Mouse (Mus musculus) kidney, postnatal 4 days (tissue): ENCODE measurements around the gene Dnaaf1.

Source experiments
- DNase-seq, 2 experiments: peaks; one replicate each; pipeline ENCODE4 v3.0.0; 2021; ENCODE audit warnings: mixed read lengths in 2 of 2

Gene Dnaaf1

GRCm38 (mm10) chr8:119574437-119575365, at the start of gene Dnaaf1, which contains the start of gene Hsdl1:
Dnaaf1 (plus strand) TSS chr8:119575235.
Hsdl1 (minus strand) TSS chr8:119575183.
- DNase-seq, result peak; percentile 98

- DNase-seq, result no peak
These were observed 46.3 kb upstream of the Dnaaf1 start for GRCm38 (mm10) chr8:119528762-119529161.

GRCm38 (mm10) chr8:119530937-119531336, 44.1 kb upstream of the Dnaaf1 start:
- no peak for DNase-seq

GRCm38 (mm10) chr8:119531397-119531796, 43.6 kb upstream of the Dnaaf1 start:
- no peak for DNase-seq

- no peak for DNase-seq
These were observed 43.1 kb upstream of the Dnaaf1 start for GRCm38 (mm10) chr8:119531973-119532372.

GRCm38 (mm10) chr8:119544606-119545005, 30.4 kb upstream of the Dnaaf1 start:
- no peak for DNase-seq

- DNase-seq, result no peak
These were observed 29.9 kb upstream of the Dnaaf1 start for GRCm38 (mm10) chr8:119545180-119545579.

GRCm38 (mm10) chr8:119545791-119546190, 29.2 kb upstream of the Dnaaf1 start:
- no peak for DNase-seq

GRCm38 (mm10) chr8:119547019-119547691, 27.9 kb upstream of the Dnaaf1 start:
- DNase-seq, result peak; percentile 17 to 38

GRCm38 (mm10) chr8:119548560-119549113, 26.4 kb upstream of the Dnaaf1 start:
- no peak for DNase-seq

GRCm38 (mm10) chr8:119552967-119553366, 22.1 kb upstream of the Dnaaf1 start:
- DNase-seq, result no peak

GRCm38 (mm10) chr8:119555861-119556260, 19.2 kb upstream of the Dnaaf1 start:
- no peak for DNase-seq

GRCm38 (mm10) chr8:119557132-119557531, 17.9 kb upstream of the Dnaaf1 start:
- no peak for DNase-seq

GRCm38 (mm10) chr8:119557821-119558602, 17.0 kb upstream of the Dnaaf1 start:
- peak; percentile 84 to 93 for DNase-seq

GRCm38 (mm10) chr8:119558603-119559401, 16.2 kb upstream of the Dnaaf1 start, which contains the start of gene Mbtps1:
Mbtps1 (minus strand) TSS chr8:119558735.
- peak; percentile 99 for DNase-seq

GRCm38 (mm10) chr8:119559402-119559720, 15.7 kb upstream of the Dnaaf1 start:
- DNase-seq, result no peak

- no peak for DNase-seq
These were observed 11.2 kb upstream of the Dnaaf1 start for GRCm38 (mm10) chr8:119563849-119564251.

- DNase-seq, result no peak
These were observed 8.7 kb upstream of the Dnaaf1 start for GRCm38 (mm10) chr8:119566367-119566766.

GRCm38 (mm10) chr8:119568251-119568650, 6.8 kb upstream of the Dnaaf1 start:
- DNase-seq, result no peak

- DNase-seq, result no peak
These were observed 6.1 kb upstream of the Dnaaf1 start for GRCm38 (mm10) chr8:119568951-119569350.

GRCm38 (mm10) chr8:119569881-119570280, 5.2 kb upstream of the Dnaaf1 start:
- no peak for DNase-seq

GRCm38 (mm10) chr8:119571135-119571534, 3.9 kb upstream of the Dnaaf1 start:
- no peak for DNase-seq
